Mouse (Mus musculus): ENCODE results near the gene Opcml.

Opcml gene

DNA sequence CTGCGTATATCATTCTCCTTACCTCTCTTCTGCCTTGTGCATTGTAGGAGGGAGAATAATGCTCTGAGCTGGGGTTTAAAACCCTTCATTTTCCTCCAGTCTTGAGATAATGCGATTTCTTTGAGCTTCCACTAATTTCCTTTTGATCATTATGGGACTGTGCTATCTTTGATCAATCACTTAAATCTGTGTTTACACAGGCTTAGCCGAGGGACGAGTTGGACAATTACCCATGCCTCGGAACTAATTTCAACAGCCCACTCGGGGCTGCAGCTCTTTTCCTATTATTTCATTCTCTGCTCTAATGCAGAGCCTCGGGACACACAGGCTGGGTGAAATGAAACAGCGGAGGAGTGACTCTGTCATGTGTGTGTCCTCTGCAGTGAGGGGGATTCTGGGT is 220.9 kb downstream of the Opcml start:
- no peak for DNase-seq (ENCODE audit: low read depth, low spot score)

DNA sequence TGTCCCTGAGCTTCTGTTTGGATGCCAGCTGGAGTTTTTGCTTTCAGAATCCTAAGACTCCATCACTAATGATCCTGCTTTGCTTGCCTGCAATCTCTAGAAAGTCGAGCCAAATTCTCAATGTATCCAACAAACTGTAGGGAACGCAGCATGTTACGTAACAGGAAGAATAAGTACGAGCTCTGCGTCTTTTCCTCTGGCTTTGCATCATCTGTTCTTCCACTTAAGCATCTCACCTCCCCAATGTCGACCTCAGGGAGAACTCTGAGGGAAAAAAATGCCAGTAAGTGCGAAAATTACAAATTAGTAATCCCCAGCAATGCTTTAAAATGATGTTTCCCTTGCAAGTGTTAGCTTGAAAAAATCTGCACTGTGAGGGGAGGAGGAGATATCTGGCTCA is 222.1 kb downstream of the Opcml start:
- DNase-seq (ENCODE audit: low read depth, low spot score): no peak

DNA sequence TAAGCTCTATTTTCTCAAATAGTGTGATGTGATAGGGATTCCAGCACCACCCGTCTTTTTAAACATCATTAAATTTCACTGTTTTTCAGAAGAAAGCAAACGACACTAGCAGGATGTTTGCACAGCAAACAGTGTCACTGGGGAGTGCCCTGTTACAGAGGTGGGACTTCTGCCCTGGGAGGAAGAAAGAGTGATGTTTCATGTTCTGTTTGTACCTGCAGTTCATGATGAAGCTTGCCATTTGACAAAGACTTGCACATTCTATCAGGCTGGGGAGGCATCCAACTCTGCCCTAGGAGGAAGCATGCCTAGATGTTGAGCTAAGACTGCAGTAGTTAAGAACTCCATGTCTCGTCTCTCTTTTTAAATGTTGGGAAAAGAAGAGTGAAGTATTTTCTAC is 222.6 kb downstream of the Opcml start:
- DNase-seq (ENCODE audit: low read depth, low spot score): no peak

DNA sequence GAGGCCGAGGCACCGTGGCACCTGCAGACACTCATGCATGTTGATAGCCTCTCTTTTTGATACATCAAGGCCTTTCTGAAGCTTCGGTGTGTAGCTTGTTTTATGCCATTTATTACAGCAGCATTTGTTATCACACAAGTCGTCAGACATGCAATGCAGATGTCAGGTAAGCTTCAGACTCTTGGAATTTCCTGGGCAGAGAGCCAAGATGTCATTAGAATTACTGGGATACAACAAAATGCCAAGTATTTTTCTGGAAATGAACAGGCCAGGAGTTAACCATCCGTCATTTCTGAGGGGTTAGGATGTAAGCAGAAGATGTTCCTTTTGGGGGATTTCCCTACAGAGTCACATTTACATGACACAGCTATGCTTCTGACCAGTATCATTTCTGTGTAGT is 237.6 kb downstream of the Opcml start:
- DNase-seq (ENCODE audit: low read depth, low spot score): no peak

DNA sequence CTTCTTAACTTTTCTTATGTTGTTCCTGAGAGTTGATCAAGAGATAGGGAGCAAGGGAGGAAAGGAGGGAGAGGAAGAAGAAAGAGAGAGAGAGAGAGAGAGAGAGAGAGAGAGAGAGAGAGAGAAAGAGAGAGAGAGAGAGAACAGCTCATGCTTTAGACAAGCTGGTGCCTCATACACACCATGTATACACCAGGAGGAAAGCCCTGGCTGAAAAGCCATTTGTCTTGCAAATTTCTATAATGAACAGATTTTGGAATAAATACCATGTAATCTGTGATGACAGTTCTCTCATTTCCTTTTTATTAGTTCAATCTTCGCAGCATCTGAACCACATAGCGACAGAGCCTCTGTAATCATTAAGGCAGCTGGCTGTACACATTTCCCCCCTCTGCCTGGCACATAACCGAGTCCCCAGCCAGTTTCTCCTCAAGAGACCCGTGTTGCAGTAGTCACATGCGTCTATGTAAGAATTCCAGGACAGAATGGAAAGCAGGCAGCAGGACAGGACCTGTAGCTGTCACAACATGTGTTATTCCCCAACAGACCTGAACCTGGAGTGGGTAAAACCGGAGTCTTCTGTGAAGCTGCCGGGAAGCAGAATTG is 238.3 kb downstream of the Opcml start:
- no peak for DNase-seq (ENCODE audit: low read depth, low spot score)

DNA sequence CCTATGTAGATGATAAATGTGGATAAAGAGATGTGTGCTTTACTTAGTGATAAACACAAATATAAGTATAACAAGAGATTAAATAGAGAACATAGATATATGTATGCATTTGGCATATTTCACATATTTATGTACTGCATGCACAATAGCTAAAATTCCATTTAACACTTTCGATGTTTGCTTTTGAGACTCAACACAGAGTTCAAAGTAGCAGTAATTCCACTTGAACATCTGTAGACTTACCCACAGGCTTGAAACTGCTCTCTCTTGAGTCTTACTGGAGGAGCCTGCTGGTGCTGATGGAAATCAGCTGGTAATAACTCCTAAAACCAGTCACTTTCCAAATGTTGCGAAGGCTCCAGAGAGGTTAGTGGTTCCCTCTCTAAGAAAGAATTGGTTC is 258.6 kb downstream of the Opcml start:
- DNase-seq (ENCODE audit: low read depth, low spot score): no peak

DNA sequence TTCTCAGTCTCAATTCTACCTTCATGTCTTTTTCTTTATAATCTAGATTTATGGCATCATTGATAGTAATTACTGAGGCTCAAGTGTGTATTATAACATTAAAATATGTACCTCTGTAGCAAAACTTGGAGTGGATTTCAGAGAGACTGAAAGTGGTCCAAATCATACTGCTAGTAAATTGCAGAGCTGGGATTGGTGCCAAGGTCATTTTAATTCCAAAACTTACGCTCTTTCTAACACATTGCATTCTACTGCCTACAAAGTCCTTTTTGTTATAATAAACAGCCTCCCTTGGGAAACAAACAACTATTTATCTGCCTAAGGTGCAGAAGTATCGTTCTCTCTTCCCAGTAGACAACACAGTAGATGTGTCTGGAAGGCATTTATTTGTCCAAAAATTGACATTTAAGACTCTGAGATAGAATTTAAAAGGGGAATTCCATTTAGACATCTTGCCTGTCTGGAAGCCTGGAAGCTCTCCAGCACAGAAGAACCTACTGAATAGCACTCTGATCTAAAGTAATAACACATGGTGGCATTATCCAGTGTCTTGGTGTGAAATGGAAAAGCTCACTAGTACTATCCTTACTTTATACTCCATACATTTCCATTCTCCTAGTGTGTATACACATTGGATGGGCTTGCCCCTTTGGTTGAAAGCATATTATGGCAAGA is 266.7 kb downstream of the Opcml start:
- no peak for DNase-seq (ENCODE audit: low read depth, low spot score)

DNA sequence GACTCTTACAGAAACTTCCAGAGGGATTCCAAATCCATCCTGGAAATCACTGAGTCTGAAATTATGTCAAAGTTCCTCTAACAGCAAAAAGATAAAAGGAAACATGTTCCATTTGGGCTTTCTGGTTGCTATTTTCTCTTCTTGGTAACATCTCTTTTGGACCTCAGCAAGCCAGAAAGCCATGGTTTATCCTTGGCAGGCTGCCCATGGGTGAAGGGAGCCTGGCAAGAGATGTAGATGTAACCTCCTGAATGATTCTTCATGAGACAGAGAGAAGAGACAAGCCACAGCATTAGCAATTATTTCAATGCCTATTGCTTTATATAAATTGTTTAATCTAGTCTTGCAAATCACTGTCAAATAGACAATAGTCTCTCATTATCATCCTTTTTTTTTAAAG is 274.6 kb downstream of the Opcml start:
- no peak for DNase-seq (ENCODE audit: low read depth, low spot score)

DNA sequence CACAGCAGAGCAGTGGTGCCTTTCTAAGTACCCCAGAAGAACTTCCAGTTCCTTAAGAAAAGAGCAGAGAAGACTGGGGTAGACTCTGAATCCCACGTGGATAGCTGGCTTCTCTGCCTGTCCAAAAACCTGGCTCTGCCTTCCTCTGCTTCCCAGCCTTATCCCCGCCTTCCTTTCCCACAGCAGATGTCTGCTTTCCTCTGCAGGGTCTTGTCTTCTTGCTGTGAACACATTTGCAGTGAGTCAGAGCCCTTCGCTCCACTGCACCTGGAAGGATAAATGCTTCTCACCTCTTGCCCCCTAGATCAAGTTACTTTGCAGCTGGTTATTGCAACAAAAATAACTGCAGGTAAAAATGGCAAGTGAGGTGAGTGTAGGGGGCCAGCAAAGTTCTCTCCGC is 290.1 kb downstream of the Opcml start:
- DNase-seq (ENCODE audit: low read depth, low spot score): no peak

DNA sequence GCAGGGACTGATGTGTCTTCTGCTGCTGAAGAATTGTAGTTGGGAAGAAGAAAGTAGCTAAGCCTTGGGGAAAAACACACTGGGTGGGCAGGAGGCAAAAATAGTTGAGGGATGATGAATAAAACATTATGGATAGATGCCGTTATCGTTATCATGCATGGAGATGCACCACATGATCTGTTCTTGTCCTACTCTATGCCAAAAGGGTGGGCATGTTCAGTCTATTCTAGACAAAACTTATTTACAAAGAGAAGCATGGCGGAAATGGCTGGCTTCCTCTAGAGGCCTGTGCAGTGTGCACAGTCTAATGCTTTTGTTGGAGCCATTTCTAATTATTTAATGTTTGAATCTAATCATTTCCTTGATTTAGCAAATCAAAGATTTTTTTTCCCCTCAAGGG is 293.2 kb downstream of the Opcml start:
- no peak for DNase-seq (ENCODE audit: low read depth, low spot score)

DNA sequence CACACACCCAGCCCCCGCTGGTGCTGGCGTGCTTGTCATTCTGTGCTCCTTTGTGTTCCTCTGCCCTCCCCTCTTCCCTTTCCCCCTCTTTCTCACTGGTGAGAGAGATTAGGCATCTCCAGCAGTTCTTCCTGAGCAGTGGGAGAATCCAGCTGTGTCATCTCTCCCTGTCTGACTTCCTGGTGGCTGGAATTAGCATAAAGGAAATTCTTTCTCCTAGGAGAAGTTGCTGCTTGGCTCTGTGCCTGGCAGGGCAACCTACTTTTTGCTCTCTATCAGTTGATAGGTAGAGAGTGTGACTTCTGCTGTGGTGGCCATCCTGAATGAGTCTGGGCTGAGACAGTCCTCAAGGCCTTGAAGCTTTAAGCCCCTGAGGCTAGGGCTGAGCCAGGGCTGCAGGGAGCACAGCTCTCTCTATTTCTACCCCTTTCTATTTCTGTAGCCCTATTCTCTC is 293.7 kb downstream of the Opcml start:
- DNase-seq (ENCODE audit: low read depth, low spot score): peak; percentile 51

DNA sequence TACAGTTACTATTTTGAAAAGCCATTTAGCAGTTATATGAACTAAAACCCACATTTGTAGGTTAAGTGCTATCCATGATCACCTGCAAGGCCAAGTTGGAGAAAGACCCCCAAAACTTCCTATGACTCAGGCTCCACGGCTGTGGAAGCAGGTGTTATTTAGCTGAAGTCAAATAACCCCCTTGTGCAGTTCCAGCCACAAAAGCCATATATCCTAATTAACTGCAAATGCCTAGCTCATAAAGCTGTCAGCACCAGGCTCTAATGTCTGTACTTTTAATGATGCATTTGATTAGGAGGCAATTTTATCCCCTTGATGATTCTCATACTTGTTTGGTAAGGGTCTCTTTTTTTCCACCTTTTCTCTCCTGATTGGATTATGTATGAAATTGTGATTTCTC is 300.8 kb downstream of the Opcml start:
- DNase-seq (ENCODE audit: low read depth, low spot score): no peak

DNA sequence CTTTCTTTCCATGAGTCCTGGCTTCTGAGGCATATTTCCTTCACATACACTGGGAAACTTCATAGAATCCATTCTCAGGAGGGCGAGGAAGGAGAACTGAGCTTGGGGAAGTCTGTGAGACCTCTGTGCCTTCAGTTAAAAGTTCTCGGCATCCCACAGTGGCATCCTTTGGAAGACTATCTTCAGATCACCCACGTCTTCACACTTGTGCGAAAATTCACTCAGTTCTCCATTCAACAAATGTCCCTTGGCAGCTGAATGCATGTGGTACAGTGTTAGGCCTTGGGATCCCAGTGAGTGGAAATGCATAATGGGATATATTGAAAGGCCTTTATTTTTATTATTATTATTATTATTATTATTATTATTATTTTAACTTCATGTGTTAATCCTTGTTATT is 304.1 kb downstream of the Opcml start:
- DNase-seq (ENCODE audit: low read depth, low spot score): no peak

DNA sequence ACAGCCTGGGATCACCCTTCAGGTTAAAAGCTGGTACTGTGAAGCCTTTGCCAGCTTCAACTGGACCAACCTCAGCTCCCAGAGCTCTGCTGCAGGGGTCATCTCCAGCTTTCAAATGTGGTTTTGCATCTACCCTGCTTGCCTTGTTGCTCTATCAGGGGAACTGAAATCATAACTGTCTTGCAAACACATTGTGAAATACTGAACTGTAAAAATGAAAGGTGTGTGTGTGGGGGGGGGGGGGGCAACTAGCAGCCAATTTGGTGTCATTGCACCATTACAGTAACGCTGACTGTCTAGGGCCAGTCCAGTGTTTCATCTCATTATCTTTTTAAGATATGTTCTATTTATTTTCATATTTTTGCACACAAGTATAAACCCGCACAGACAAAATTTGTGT is 305.6 kb downstream of the Opcml start:
- no peak for DNase-seq (ENCODE audit: low read depth, low spot score)

DNA sequence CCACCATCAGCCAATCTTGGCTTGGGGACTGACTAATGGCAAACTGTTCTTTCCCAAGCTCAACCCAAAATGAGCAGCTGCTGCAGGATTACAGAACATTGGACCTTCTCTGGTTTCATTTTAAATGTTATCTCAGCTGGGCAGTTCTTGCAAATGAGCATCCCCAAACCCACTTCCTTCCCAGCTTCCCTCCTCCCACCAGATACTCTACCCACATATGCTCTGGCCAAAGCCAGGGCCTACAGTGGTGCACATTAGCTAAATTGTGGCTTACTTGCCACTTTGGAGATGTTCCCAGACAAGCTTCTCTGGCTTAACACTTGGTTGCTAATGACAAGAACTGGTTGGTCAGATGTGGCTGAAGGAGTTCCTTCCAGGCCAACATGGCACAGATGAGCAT is 311.4 kb downstream of the Opcml start:
- no peak for DNase-seq (ENCODE audit: low read depth, low spot score)

DNA sequence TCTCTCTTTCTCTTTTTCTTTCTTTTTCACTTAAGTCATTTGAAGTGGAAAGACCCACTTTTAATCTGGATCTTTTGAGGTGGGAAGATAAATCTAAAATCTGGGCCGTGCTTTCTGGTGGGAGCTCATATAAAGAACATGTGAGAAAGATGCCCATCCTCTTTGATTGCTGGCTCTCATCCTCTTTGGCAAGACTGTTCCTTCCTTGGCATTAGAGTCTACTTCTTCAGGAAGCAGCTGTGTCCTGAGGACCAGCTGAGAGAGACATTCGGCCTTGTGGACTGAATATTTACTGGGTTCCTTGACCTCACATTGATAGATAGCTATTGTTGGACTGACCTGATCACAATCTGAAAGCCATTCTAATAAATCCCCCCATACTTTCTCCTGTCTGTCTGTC is 331.3 kb downstream of the Opcml start:
- no peak for DNase-seq (ENCODE audit: low read depth, low spot score)

DNA sequence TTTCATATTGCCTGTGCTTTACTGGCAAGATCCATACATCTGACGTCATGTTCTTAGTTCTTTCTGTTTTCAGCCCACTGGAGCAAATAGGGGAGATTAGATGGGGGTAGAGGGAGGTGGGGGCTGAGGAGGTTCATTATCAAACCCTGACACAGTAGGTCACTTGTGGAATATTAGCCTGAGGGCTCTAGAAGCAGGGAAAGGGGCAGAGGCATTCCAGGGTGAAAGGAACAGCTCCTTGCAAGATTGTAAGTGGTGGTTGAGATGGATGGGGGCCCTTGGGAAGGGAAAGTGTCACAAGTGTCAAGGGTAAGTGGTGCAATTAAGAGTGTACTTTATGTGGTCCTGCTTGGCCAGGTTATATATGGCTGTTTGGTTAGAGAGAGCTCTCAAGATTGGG is 338.2 kb downstream of the Opcml start:
- DNase-seq (ENCODE audit: low read depth, low spot score): no peak

DNA sequence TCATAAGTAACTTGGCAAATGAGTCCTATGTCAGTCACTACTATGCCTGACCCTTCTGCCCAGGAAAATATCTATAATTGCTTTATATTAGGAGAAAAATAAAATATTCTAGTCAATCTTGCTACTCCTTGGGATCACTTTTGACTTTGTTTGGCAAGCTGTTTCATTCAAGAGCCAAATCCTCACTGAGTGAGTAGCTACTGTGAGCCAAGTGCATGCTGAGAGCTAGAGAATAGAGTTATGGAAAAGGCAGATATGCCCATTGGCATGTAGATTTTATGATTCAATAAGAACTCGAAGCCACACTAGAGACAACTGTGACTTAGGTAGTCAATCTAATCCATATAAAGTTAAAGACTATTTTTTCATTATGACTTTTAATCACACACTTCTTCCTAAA is 340.9 kb downstream of the Opcml start:
- no peak for DNase-seq (ENCODE audit: low read depth, low spot score)

DNA sequence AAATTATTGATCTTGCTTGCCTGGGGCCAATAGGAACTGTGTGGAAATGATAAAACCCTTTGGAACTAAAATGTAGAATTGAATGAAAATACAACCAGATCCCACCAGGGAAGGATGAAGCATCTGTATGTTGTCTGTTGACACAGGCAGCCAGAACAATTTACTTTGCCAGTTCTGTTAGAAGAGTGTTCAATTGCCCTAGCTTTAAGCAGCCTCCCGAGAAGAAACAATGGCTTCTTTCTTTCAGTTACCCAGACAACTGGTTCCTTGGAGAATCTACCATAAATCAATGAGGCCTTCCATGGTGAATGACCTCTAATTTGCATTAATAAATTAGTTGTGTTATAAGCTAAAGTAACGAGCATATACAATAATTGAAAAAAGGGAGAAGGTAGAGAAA is 346.0 kb downstream of the Opcml start:
- DNase-seq (ENCODE audit: low read depth, low spot score): no peak

DNA sequence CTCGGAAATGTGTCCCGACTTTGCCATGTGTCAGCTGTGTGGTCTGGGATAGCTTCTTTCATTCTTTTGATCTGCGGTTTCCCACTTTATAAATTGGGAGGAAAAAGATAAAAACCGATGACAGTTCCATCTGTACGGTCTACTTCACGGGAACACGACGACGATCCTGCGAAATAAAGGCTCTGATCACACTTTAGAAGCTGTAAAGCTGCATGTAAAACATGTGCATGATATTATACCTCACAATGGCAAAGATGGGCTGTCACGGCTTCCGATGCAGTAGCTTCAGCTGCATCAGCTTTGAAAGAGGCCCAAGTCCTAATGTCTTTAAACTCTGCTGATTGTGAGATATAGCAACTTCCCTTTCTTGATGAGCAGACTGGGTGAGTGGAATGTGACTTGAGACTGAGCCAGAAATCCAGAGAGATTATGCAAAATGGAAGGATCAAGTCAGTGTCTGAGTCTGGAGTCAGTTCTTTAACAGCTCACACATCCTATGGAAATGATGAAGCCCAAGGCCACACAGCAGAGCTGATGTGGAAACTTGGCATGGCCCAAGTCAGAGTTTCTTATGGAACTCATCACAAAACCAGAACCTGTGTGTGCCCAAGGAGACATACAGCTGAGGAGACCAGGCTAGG is 349.5 kb downstream of the Opcml start:
- DNase-seq (ENCODE audit: low read depth, low spot score): no peak

DNA sequence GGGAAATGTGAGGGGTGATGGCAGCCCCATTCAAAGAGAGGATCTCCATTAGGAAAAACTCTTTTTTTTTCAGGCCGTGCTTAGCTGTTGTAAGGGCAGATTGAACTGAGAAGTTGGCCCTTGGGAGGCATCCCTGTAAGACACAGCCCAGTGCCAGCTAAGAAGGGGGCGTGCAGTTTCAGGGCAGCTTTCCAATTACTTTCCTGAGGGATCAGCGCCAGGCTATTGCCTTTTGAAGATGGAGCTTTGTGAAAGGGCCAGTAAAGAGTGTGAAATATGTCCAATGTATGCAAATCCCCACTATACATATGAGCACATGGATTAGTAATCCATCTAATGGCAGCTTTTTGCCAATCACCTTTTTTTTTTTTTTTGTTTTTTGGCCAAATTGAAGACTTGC is 358.9 kb downstream of the Opcml start:
- no peak for DNase-seq (ENCODE audit: low read depth, low spot score)

DNA sequence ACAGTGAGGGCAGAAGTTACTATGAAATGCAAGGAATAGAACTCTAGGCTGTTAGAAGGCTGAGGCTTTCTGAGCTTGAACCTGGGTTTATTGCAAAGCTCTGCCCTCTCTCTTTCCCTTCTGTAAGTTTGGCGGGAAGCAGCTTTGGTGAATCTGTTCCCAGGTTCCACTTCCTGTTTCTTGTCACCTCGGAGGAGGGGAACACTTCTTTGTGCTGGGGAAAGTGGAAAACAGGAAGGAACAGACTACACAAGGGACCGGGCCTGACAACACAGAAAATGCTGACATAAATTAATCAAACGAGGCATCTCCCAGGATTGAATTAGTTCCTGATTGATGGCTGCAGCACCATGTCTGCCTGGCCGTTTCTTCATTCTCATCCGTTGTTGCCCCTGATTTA is 363.2 kb downstream of the Opcml start:
- no peak for DNase-seq (ENCODE audit: low read depth, low spot score)

DNA sequence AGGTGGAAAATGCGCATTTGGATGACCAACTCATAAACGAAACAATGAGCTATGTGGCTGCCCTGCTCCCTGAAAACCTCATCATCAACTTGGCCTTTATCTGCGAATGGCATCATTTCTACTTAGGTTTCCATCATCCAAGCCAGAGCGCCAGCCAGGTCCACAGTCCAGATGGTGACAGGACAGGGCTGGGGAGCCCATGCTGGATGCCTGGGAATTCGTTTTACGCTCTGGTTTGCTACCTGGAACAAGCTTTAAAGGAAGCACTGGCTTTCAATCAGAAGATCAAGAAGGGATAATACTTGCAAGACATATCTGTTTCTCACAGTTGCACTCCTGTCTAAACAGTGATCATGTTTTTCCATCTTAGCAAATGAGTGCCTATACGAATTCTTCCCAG is 366.5 kb downstream of the Opcml start:
- DNase-seq (ENCODE audit: low read depth, low spot score): no peak

Measured in R1 (cell line).